ENCODE assay signal across 9 mouse cellular contexts in the genomic region with DNA sequence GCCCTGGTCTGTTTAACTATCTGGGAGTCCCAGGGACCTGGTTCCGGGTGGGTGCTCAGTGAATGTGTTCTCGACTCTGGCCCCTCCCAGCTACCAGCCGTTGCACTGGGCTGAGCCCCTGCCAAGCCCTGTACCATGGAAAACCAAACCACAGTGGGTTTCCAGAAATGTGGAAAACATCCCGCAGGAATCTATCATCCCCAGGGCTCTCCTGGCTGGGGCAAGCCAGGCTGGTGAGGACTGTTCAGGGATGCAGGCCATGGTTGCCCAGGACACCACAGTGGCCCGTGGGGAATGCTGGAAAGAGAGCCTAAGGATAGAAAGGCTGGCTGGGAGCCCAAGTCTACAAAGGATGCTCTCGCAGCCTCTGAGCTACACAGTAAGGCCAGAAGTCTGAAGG.
A peak's percentile ranks its signal among the peaks of the same experiment; 100 is the strongest.
DNase-seq lines count a peak whose midpoint lies in the region; ATAC-seq and TF ChIP-seq lines count a peak whose summit lies in the region.
"Had no signal": no experiment of that assay in that cellular context is flagged by ENCODE, and none has a peak within 500 bp of the region (broad histone marks: within the 10 kb centered on the region; RNA-seq: fewer than 3 reads in every experiment).

No protein-coding gene starts in this region.

- H3K4me3 ChIP-seq in kidney, embryonic 14.5 days (ENCODE audit: low read length): no peak overlapping the region
- H3K4me3 ChIP-seq in hindbrain, embryonic 16.5 days (ENCODE audit: low read length): no peak overlapping the region
- H3K4me3 ChIP-seq in midbrain, postnatal 0 days (ENCODE audit: low read depth, low read length): no peak overlapping the region
- H3K4me3 ChIP-seq: limb, embryonic 13.5 days had no signal

- no peaks in the 10 kb centered on the region for H3K4me1 ChIP-seq in kidney, embryonic 14.5 days (ENCODE audit: control insufficient read depth, insufficient read depth, low read length)
- H3K4me1 ChIP-seq in hindbrain, embryonic 16.5 days (ENCODE audit: control insufficient read depth, insufficient read depth, low read depth, low read length): peaks cover 2% of the 10 kb centered on the region; the same call in 1 of the 2 replicates
- H3K4me1 ChIP-seq in midbrain, postnatal 0 days (ENCODE audit: insufficient read depth, low read length): no peaks in the 10 kb centered on the region

- H3K9me3 ChIP-seq in kidney, embryonic 14.5 days (ENCODE audit: control insufficient read depth, low read length): no peaks in the 10 kb centered on the region
- no peaks in the 10 kb centered on the region for H3K9me3 ChIP-seq in hindbrain, embryonic 16.5 days (ENCODE audit: control insufficient read depth, low read length)
- H3K9me3 ChIP-seq in midbrain, postnatal 0 days (ENCODE audit: low read length): no peaks in the 10 kb centered on the region
- H3K9me3 ChIP-seq: limb, embryonic 13.5 days had no signal

- H3K27me3 ChIP-seq in kidney, embryonic 14.5 days (ENCODE audit: control insufficient read depth, insufficient read depth, low read length): no peaks in the 10 kb centered on the region
- no peaks in the 10 kb centered on the region for H3K27me3 ChIP-seq in hindbrain, embryonic 16.5 days (replicated peaks; ENCODE audit: control insufficient read depth, insufficient read depth, low read length)
- no peaks in the 10 kb centered on the region for H3K27me3 ChIP-seq in midbrain, postnatal 0 days (ENCODE audit: insufficient read depth, low read length)
- H3K27me3 ChIP-seq: limb, embryonic 13.5 days had no signal

- no peak for TF ChIP-seq CTCF in midbrain, postnatal 0 days (IDR thresholded peaks at IDR 0.05)

- no peak overlapping the region for H3K4me2 ChIP-seq in kidney, embryonic 14.5 days (replicated peaks; ENCODE audit: low read depth, low read length)
- no peak overlapping the region for H3K4me2 ChIP-seq in hindbrain, embryonic 16.5 days (ENCODE audit: low read length)
- no peak overlapping the region for H3K4me2 ChIP-seq in midbrain, postnatal 0 days (ENCODE audit: low read depth, low read length, poor library complexity, severe bottlenecking)
- H3K4me2 ChIP-seq: limb, embryonic 13.5 days had no signal

- no peak for DNase-seq in kidney, postnatal 10 days
- DNase-seq in cerebellum, adult 9-11 months: peak; percentile 24
- DNase-seq in midbrain, postnatal 0 days (ENCODE audit: low spot score): peak; percentile 92
- no peak for DNase-seq in urinary bladder, postnatal 25 days (ENCODE audit: low spot score)
- DNase-seq in lung, adult 18-20 months: no peak
- DNase-seq in adrenal gland, adult 18-20 months (ENCODE audit: low spot score in 2 of 2): no peak

- H3K36me3 ChIP-seq in kidney, embryonic 14.5 days (ENCODE audit: control insufficient read depth, insufficient read depth, low read length): no peaks in the 10 kb centered on the region
- H3K36me3 ChIP-seq in hindbrain, embryonic 16.5 days (ENCODE audit: control insufficient read depth, insufficient read depth, low read length): no peaks in the 10 kb centered on the region
- H3K36me3 ChIP-seq in midbrain, postnatal 0 days (ENCODE audit: insufficient read depth, low read length): no peaks in the 10 kb centered on the region
- H3K36me3 ChIP-seq: limb, embryonic 13.5 days had no signal

- 45% methylated on average over 6 of the region's 6 CpGs for WGBS in kidney, embryonic 14.5 days
- WGBS in hindbrain, embryonic 16.5 days: 31% methylated on average over 6 of the region's 6 CpGs
- WGBS in midbrain, postnatal 0 days: 25% methylated on average over 6 of the region's 6 CpGs

- no peak overlapping the region for H3K9ac ChIP-seq in kidney, embryonic 14.5 days (ENCODE audit: low read depth, low read length)
- H3K9ac ChIP-seq in hindbrain, embryonic 16.5 days (ENCODE audit: low read depth, low read length): no peak overlapping the region
- H3K9ac ChIP-seq in midbrain, postnatal 0 days (replicated peaks; ENCODE audit: low read length, poor library complexity, severe bottlenecking): no peak overlapping the region
- H3K9ac ChIP-seq: limb, embryonic 13.5 days had no signal

- no peak overlapping the region for H3K27ac ChIP-seq in kidney, embryonic 14.5 days (ENCODE audit: low read depth, low read length)
- H3K27ac ChIP-seq in hindbrain, embryonic 16.5 days (ENCODE audit: low read depth, low read length): peak overlapping the region; percentile 39; the same call in 1 of the 2 replicates
- no peak overlapping the region for H3K27ac ChIP-seq in midbrain, postnatal 0 days (ENCODE audit: low read depth, low read length)
- H3K27ac ChIP-seq: limb, embryonic 13.5 days had no signal

- peak; percentile 79; the same call in 1 of the 2 replicates for ATAC-seq in kidney, embryonic 14.5 days (ENCODE audit: low FRiP score, low TSS enrichment)
- ATAC-seq in hindbrain, embryonic 16.5 days: peak; percentile 96
- ATAC-seq in midbrain, postnatal 0 days (ENCODE audit: low FRiP score): peak; percentile 76

Comparison
In these comparisons a context has a peak if more than half of its experiments do, and no peak if none do; other contexts are left out.
1. DNase-seq: peak in cerebellum, adult 9-11 months (single experiment) and midbrain, postnatal 0 days (single experiment); none in kidney, postnatal 10 days (single experiment), urinary bladder, postnatal 25 days (single experiment), lung, adult 18-20 months (0 of 2) and adrenal gland, adult 18-20 months (0 of 2).
2. Peak in every context shown above with its lines, with median percentiles within 50 percentile points of each other: ATAC-seq.